Comparison of ENCODE assay signal across 19 mouse cellular contexts in the genomic region with DNA sequence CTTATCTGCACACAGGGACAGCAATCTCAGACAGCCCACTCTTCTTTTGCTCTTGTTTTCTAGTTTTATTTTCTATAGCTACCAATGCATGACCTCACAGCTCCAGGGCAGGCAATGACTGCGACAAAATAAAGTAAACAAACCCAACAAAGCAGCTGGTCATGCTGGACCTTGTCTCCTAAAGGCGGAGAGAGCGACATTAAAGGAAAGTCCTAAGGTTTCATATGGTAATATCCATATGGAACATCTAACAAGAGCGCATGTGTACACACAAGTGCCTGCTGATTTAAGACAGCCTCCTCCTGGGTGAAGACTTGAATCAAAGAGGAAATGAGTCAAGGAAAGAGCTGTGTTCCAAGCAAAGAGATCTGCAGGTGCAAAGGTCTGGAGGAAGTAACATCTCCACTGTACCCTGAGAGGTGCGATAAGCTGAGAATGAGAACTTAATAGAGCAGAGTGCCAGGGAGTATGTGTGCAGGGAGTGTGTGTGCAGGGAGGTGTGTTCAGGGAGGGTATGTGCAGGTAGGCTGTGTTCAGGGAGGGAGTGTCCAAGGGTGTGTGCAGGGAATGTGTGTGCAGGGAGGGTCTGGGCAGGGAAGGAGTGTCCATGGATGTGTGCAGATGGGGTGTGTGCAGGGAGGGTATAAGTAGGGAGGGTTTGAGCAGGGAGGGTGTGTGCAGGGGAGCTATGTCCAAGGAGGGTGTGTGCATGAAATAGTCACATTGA.
DNase-seq lines count a peak whose midpoint lies in the region; ATAC-seq and TF ChIP-seq lines count a peak whose summit lies in the region.
"Had no signal": no experiment of that assay in that cellular context is flagged by ENCODE, and none has a peak within 500 bp of the region (broad histone marks: within the 10 kb centered on the region; RNA-seq: fewer than 3 reads in every experiment).

No protein-coding gene starts in this region.

- H3K4me2 ChIP-seq in heart, embryonic 15.5 days: no peak overlapping the region
- H3K4me2 ChIP-seq in lung, postnatal 0 days (replicated peaks; ENCODE audit: low read depth, low read length): no peak overlapping the region
- no peak overlapping the region for H3K4me2 ChIP-seq in intestine, embryonic 16.5 days (ENCODE audit: low read depth, low read length)
- no peak overlapping the region for H3K4me2 ChIP-seq in stomach, postnatal 0 days (replicated peaks; ENCODE audit: low read depth)
- no peak overlapping the region for H3K4me2 ChIP-seq in neural tube, embryonic 15.5 days
- H3K4me2 ChIP-seq: limb, embryonic 12.5 days; liver, embryonic 11.5 days had no signal

- no peak for DNase-seq in heart, adult 11 months
- no peak for DNase-seq in lung, postnatal 0 days (ENCODE audit: low spot score)
- no peak for DNase-seq in lung, postnatal 36 days
- peak; percentile 67 for DNase-seq in stomach, postnatal 0 days (ENCODE audit: low spot score)
- DNase-seq: cerebellum, adult 11 months; cerebellum, adult 9-11 months; gastrocnemius, postnatal 36 days; kidney, adult 8-10 months; kidney, postnatal 14 days; liver, postnatal 0 days; right cerebral cortex, adult 18-20 months; right cerebral cortex, postnatal 4 days had no signal

- no peaks in the 10 kb centered on the region for H3K27me3 ChIP-seq in heart, embryonic 15.5 days
- H3K27me3 ChIP-seq in lung, postnatal 0 days (replicated peaks; ENCODE audit: insufficient read depth, low read length): no peaks in the 10 kb centered on the region
- no peaks in the 10 kb centered on the region for H3K27me3 ChIP-seq in intestine, embryonic 16.5 days (replicated peaks; ENCODE audit: control insufficient read depth, insufficient read depth, low read length)
- H3K27me3 ChIP-seq in stomach, postnatal 0 days (ENCODE audit: control insufficient read depth, insufficient read depth, low read length): no peaks in the 10 kb centered on the region
- no peaks in the 10 kb centered on the region for H3K27me3 ChIP-seq in neural tube, embryonic 15.5 days (replicated peaks)
- H3K27me3 ChIP-seq: limb, embryonic 12.5 days had no signal

- 0 out of 2 replicates have a peak, but pooled peaks have one; percentile 43 for ATAC-seq in heart, embryonic 15.5 days (replicated peaks; ENCODE audit: insufficient number of reproducible peaks, insufficient read depth, low FRiP score, low read depth)
- peak; percentile 41; the same call in 1 of the 2 replicates for ATAC-seq in lung, postnatal 0 days
- ATAC-seq in intestine, embryonic 16.5 days: peak; percentile 98
- peak; percentile 99 for ATAC-seq in stomach, postnatal 0 days (ENCODE audit: low FRiP score, low TSS enrichment)
- no peak; the same call in 1 of the 2 replicates for ATAC-seq in neural tube, embryonic 15.5 days (ENCODE audit: low FRiP score)
- ATAC-seq: hindbrain, postnatal 0 days; liver, postnatal 0 days had no signal

- no peak overlapping the region for H3K4me3 ChIP-seq in heart, embryonic 15.5 days
- H3K4me3 ChIP-seq in lung, postnatal 0 days (ENCODE audit: low read depth, low read length): no peak overlapping the region
- no peak overlapping the region for H3K4me3 ChIP-seq in intestine, embryonic 16.5 days (ENCODE audit: low read length)
- H3K4me3 ChIP-seq in stomach, postnatal 0 days (ENCODE audit: low read depth, low read length): no peak overlapping the region
- no peak overlapping the region for H3K4me3 ChIP-seq in neural tube, embryonic 15.5 days (replicated peaks)
- H3K4me3 ChIP-seq: forebrain, embryonic 10.5 days; limb, embryonic 12.5 days had no signal

- no peak for TF ChIP-seq EP300 in lung, postnatal 0 days (IDR thresholded peaks at IDR 0.05)
- TF ChIP-seq EP300 in stomach, postnatal 0 days (optimal IDR thresholded peaks at IDR 0.05): no peak

- no peaks in the 10 kb centered on the region for H3K36me3 ChIP-seq in heart, embryonic 15.5 days
- no peaks in the 10 kb centered on the region for H3K36me3 ChIP-seq in lung, postnatal 0 days (ENCODE audit: insufficient read depth, low read length)
- H3K36me3 ChIP-seq in intestine, embryonic 16.5 days (ENCODE audit: control insufficient read depth, insufficient read depth, low read length): no peaks in the 10 kb centered on the region
- H3K36me3 ChIP-seq in stomach, postnatal 0 days (ENCODE audit: control insufficient read depth, insufficient read depth, low read length): no peaks in the 10 kb centered on the region
- H3K36me3 ChIP-seq in neural tube, embryonic 15.5 days: no peaks in the 10 kb centered on the region
- H3K36me3 ChIP-seq: forebrain, embryonic 10.5 days; limb, embryonic 12.5 days had no signal

- H3K27ac ChIP-seq in heart, embryonic 15.5 days: no peak overlapping the region
- no peak overlapping the region for H3K27ac ChIP-seq in lung, postnatal 0 days (ENCODE audit: low read length)
- H3K27ac ChIP-seq in intestine, embryonic 16.5 days (ENCODE audit: low read length): no peak overlapping the region; the same call in 1 of the 2 replicates
- H3K27ac ChIP-seq in stomach, postnatal 0 days (replicated peaks): no peak overlapping the region
- H3K27ac ChIP-seq in neural tube, embryonic 15.5 days (replicated peaks): no peak overlapping the region
- H3K27ac ChIP-seq: forebrain, embryonic 10.5 days; hindbrain, postnatal 0 days; limb, embryonic 12.5 days had no signal

- WGBS in heart, embryonic 15.5 days: 69% methylated on average over 5 of the region's 5 CpGs
- WGBS in lung, postnatal 0 days: 37% methylated on average over 5 of the region's 5 CpGs
- WGBS in intestine, embryonic 16.5 days: 49% methylated on average over 5 of the region's 5 CpGs
- WGBS in stomach, postnatal 0 days: 52% methylated on average over 5 of the region's 5 CpGs
- 45% methylated on average over 5 of the region's 5 CpGs for WGBS in neural tube, embryonic 15.5 days

- TF ChIP-seq CTCF in lung, postnatal 0 days (IDR thresholded peaks at IDR 0.05): no peak
- no peak for TF ChIP-seq CTCF in stomach, postnatal 0 days (IDR thresholded peaks at IDR 0.05; ENCODE audit: low read depth)

- H3K9ac ChIP-seq in heart, embryonic 15.5 days: no peak overlapping the region
- H3K9ac ChIP-seq in lung, postnatal 0 days (replicated peaks; ENCODE audit: low read depth): no peak overlapping the region
- H3K9ac ChIP-seq in intestine, embryonic 16.5 days (ENCODE audit: low read depth, low read length): no peak overlapping the region
- H3K9ac ChIP-seq in stomach, postnatal 0 days (ENCODE audit: low read length): no peak overlapping the region
- H3K9ac ChIP-seq in neural tube, embryonic 15.5 days (replicated peaks): no peak overlapping the region
- H3K9ac ChIP-seq: limb, embryonic 12.5 days; liver, postnatal 0 days had no signal

- H3K9me3 ChIP-seq in heart, embryonic 15.5 days (replicated peaks): no peaks in the 10 kb centered on the region
- H3K9me3 ChIP-seq in lung, postnatal 0 days (ENCODE audit: low read length): no peaks in the 10 kb centered on the region
- no peaks in the 10 kb centered on the region for H3K9me3 ChIP-seq in intestine, embryonic 16.5 days (ENCODE audit: control insufficient read depth, low read length)
- no peaks in the 10 kb centered on the region for H3K9me3 ChIP-seq in stomach, postnatal 0 days (ENCODE audit: control insufficient read depth, low read length)
- H3K9me3 ChIP-seq in neural tube, embryonic 15.5 days (replicated peaks): no peaks in the 10 kb centered on the region
- H3K9me3 ChIP-seq: forebrain, embryonic 10.5 days; limb, embryonic 12.5 days had no signal

- peaks cover 10% of the 10 kb centered on the region; the same call in 1 of the 2 replicates for H3K4me1 ChIP-seq in heart, embryonic 15.5 days (replicated peaks)
- 0 out of 2 replicates have a peak, but pooled peaks cover 7% of the 10 kb centered on the region for H3K4me1 ChIP-seq in lung, postnatal 0 days (ENCODE audit: insufficient read depth, low read depth, low read length)
- peaks cover 7% of the 10 kb centered on the region; the same call in 1 of the 2 replicates for H3K4me1 ChIP-seq in intestine, embryonic 16.5 days (ENCODE audit: control insufficient read depth, insufficient read depth, low read length)
- H3K4me1 ChIP-seq in stomach, postnatal 0 days (replicated peaks; ENCODE audit: control insufficient read depth, insufficient read depth): no peaks in the 10 kb centered on the region
- 0 out of 2 replicates have a peak, but pooled peaks cover 4% of the 10 kb centered on the region for H3K4me1 ChIP-seq in neural tube, embryonic 15.5 days
- H3K4me1 ChIP-seq: forebrain, embryonic 10.5 days had no signal
